Mouse (Mus musculus) gastrocnemius, postnatal 4 days (tissue): ENCODE data around the gene Nyap2. TPM values are rescaled to one million over a fixed set of nuclear protein-coding genes. Genes with fewer than 3 reads are reported as not detected.
"Not testable (repeated sequence)": the region's sequence is repeated elsewhere in the genome, so short reads cannot be mapped to it uniquely, and the experiment has no call there.

Experiments
- DNase-seq, 2 experiments: peaks; one replicate each; pipeline ENCODE4 v3.0.0; 2021 to 2022; ENCODE audit warnings: low spot score in 2 of 2, mixed read lengths in 2 of 2
- total RNA-seq, 2 experiments: library from RNA; stranded (reverse); gene quantifications; 2 replicates each; pipeline ENCODE4 v1.2.3; 2021

Nyap2 gene
- total RNA-seq, 2 experiments from 2014 or later, result not detected

DNA sequence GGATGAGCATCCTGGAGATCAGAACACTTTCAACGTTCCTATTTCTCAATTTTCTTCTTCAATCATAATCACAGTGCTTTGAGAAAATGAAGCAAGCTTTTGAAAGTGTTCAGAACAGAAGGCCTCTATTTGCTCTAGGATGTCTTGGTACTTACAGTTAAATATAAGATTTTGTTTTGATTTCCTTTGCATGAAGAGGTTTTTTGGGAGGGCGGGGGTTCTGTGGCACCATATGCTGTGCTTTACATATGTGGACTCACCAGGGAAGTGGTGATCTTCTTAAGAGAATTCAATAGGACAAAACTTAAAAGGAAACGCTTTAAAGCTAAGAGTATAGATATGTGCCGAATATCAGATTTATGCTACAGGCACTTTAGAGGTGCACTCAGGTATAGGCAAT lies 103.0 kb downstream of the Nyap2 start:
- no peak for DNase-seq

DNA sequence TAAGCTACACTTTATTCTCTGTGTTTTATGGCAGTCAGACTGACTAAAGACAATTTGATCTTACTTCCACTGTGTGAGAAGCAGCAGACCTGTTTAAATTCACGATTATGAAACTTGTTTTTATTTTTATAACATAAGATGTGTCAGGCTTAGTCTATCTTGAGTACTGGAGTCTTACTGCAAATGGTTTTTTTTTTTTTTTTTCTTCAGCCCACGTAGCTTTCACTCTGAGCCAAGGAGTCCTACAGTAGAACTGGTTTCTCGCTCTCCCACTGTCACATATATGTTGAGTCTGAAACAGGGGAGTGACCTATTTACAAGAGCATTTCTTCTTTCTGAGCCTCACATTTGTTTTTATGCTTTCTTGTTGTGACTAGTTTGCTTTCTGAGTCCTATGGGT lies 103.9 kb downstream of the Nyap2 start:
- no peak for DNase-seq

DNA sequence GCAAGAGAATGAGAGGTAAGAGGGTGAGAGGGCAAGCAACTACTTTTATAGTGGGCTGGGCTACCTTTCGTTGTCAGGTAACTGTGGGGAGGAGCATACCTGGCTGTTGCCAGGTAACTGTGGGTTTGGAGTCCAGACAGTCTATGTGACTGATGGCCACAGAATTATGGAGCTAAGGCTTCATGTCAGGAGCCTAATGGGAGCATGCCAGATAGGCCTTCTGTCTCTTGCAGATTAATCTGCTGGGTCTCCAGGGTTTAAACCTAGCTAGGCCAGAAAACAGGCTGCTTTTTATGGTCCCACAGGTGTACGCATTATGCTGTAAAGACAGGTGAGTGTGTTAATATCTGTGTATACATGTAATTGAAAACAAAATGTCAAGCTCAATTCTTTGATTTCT lies 132.8 kb downstream of the Nyap2 start:
- DNase-seq, result no peak

DNA sequence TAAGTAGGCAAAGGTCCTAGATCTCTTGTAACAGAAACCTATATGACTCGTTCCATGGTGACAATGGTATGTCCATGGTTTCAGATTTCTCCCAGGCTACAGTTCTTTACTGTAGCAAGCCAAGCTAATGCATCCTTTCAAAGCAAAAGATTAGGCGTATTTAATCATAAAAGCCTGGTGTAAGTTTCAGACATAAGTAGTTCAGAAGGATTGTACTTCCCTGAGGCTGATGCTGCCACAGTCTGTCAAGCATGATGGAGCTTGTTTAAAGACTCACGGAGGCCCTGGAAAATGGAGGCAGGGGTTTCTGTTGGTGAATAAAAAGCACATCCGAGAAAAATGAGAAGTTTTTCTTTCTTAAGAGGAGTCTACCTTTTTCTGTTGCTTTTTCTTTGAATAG lies 134.7 kb downstream of the Nyap2 start:
- no peak for DNase-seq

DNA sequence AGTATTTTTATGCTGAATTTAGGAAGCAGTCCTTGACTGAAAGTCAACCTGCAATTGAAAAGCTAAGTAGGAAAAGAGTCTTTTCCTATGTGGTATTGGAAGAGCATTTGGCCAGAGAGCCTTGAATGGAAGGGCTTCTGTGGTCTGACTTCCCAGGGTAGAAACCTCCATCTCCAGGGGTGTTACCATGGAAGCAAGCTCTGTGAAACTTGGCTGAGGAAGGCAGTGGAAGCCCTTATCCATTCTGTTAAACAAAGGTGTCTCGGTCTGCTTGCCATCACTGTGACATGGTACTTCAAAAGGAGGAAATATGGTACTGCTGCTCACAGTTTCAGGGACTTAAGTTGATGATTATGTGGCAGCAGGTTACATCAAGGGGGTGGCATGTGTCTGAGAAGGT lies 143.0 kb downstream of the Nyap2 start:
- DNase-seq, result no peak

DNA sequence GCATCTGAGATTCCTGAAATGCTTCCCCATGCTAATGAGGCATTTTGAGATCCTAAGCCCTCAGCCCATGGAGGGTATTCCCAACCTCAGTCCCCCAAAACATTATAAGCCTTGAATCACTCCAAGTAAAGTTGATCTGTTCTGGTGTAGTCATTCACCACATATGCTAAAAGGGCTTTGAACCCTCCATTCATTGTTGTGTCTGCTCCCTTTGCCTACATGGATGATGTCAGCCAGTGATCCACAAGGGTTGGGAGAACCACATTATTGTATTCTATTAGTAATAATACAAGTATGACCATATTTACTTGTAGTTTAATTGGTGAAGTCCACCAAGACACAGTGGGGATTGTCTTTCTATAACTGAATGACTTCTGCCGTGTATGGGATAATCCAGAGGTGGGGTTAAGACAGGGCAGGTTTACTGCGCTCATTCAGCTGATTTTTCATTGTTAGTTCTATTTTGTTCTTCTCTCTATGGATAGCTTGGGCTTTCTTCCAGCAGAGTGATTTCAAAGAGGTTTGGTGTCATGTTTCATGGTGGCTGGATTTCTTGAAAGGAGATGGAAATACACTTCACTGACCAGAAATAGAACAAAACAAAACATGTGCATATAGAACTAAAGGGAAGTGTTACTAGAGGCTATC lies 155.1 kb downstream of the Nyap2 start:
- no peak for DNase-seq

DNA sequence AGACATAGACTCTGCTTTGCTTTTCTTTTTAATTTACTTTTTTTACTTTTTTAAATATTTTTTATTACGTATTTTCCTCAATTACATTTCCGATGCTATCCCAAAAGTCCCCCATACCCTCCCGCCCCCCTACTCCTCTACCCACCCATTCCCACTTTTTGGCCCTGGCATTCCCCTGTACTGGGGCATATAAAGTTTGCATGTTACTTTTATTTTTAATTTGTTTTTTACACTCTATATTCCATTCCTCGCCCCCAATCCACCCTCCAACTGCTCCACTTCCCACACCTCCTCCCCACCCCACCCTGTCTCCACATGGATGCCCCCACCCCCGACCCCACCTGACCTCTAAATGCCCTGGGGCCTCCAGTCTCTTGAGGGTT lies 155.6 kb downstream of the Nyap2 start:
- DNase-seq, result not testable (repeated sequence)

DNA sequence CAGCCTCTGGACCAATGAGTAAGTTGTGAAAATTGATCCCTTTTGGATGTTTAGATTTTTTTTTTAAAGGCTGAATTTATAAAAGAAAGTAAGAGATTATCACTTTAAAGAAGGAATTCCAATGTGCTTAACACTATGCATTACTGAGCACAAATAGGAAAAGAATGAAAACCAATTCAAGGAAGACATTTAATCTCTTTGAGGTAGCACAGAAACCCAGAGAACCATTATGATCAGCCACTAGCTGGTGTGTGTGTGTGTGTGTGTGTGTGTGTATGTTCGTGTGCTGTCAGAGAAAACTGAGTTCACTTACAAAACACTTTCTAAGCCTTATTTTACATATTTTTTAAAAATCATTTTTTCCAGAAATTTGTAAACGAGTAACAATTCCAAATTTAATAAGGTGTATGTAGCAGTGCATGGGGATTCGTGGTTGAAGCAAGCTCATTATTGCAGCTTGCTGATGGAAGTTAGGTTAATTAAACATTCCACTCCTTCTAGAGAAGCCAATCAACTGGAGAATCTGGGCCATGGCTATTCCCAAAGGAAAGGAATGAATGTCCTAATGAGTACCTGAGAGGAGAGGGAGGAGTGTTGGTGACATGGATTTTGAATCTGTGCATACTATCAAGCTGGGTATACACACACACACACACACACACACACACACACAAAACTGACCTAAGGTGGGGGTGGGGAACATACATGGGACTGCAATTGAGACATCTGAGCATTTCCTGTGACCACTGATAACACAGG lies 171.9 kb downstream of the Nyap2 start:
- DNase-seq, result no peak

DNA sequence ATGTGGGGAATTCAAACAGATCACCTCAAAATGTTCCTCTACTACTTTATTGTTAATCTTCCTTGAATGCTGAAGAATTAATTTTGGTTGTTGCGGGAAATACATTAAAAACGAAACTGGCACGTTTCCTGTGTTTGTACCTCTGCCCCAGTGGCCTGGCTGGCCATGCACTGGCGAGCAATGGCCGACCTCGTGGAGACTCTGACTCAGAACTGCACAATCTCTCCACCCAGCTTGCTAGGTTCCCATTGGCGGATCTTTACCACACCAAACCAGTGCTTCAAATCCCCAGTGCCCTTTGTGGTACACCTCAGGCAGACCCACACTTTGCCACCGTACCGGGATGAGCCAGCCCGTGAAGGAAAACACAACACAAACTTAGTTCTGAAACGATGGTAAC lies 173.3 kb downstream of the Nyap2 start:
- no peak for DNase-seq

DNA sequence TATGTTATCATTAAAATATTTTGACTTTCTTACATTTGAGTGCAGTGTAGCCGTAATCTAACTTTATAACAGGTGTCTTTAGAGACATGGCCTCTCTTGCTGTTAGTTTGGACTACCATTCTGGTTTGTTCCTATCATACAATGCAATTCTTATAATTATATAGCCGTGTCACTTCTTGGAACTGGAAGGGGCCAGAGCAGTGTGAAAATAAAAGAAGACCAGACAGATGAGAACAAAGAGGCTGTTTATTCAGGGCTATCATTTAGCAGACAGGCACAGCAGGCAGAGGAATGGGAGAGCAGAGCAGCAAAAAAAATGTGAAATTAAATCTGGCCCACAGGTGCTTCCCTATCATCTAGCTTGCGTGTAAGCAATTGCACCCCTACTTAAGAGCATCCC lies 189.7 kb downstream of the Nyap2 start:
- no peak for DNase-seq

DNA sequence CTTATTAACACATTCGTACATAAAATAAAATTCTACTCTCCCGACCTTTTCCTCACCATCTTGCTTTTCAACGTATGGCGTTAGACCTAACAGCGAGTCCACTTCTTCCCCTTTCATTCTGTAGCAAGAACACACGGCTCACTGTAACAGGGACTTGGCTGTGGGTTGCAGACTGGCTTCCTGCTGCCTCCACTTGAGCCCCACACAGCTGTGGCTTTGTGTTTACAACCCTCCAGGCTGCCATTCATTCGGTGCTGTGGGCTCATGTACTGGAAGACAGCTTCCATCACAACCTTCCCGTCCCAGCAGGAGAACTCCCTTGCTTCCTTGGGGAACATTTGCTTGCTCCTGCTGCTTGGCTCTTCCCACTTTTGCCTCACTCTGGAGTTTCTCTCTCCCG lies 204.2 kb downstream of the Nyap2 start:
- no peak for DNase-seq

DNA sequence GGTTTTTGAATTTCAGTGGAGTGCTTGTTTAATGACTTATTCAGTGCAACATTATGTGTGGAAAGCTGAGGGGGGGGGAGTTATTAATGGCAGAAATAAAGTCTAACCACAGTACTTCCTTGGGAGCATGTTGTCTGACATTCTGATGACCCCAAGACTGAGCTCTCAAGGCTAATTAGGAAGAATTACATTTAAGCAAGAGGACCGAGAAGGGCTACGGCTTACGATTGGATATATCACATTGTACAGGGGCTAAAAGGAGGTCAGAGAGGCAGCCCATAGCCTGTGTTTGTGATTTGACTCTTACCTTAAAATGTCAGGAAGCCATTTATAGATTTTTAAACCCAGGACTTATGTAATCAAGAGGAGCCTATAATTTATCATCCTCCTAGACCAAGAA lies 208.9 kb downstream of the Nyap2 start:
- no peak for DNase-seq

DNA sequence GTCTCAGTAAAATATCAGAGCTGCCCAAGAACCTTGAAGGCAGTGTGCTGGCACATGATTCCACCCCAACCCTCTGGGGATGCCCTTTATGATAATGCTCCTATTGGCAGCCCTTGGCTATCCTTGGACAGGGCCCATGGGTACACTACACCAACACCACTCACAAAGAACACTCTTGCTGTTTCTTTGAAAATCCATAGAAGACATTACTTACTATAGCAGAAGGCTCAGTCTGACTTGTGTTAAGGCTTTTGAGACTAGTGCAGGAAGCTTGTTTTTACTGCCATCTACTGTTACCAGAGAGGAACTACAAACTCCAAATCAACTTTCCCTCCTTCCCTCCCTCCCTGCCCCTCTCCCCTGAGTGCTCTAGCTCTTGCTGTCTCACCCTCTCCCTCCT lies 210.3 kb downstream of the Nyap2 start:
- no peak for DNase-seq

DNA sequence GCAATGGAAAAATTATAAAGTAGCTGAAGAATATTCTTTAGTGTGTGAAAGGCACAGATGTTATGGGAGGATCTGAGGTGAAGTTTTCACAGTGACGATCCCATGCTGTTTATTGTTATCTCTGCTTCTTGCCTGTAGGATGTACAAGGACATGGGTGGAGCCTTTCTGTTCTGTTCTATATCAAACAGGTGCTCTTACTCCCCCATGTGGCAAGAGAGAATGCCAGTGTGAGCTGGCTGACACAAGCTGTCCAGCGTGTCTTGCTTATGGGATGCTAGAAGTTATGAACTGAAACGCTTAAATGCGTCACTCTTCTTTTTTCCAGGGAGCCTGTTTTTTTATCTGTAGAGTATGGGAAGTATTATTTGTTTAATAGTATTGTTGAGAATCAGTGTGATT lies 224.0 kb downstream of the Nyap2 start:
- no peak for DNase-seq

DNA sequence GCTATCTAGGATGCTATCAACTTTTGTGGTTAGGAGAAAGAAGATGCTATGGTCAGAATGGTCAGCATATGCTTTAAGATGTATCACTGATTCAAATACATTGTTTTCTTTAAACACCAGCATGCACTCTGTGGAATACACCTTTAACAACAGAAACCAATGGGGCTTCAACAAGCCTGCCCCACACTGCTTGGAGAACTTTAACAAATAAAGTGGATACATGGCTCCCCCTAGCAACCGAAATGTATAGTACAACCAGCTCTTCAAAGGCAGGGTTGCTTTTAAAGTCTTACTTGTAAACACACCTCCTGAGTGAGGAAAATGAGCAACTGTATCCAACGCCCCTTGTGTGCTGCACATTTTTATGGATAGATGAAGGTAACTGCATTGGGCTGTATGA lies 224.9 kb downstream of the Nyap2 start:
- DNase-seq, result no peak

DNA sequence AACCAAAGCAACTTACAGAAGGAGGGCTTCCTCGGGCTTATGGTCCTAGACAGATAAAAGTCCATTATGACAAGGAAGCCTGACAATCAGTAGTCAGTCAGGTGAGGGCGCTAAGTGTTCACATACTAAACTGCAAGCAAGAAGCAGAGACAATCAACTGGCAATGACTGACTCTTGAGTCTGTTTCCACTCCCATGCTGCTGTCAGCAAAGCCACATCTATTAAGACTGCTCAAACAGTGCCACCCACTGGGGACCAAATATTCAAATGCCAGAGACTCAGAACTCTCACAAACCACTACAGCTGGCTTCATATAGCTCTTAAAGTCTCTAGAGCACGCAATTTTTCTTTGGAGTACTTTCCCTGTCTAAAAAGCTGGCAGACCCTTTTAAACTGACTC lies 226.6 kb downstream of the Nyap2 start:
- no peak for DNase-seq

DNA sequence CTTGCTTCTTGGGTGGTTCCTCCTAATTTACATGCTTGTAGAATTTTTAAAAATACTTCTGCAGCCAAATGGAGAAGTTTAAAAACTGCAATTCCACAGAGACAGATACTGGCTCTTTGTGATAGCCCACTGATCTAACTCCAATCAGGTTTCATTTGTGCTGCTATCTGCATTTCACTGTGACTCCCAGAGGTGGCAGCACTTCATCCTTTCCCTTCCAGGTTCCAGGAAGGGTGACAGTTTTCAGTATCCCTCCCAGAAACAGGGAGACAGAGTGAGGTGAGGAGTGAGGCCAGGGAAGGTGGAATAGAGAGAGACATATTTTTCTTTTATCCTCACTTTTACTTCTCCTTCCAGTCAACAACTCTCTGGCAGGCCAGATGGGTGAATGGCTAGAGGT lies 230.7 kb downstream of the Nyap2 start:
- no peak for DNase-seq

DNA sequence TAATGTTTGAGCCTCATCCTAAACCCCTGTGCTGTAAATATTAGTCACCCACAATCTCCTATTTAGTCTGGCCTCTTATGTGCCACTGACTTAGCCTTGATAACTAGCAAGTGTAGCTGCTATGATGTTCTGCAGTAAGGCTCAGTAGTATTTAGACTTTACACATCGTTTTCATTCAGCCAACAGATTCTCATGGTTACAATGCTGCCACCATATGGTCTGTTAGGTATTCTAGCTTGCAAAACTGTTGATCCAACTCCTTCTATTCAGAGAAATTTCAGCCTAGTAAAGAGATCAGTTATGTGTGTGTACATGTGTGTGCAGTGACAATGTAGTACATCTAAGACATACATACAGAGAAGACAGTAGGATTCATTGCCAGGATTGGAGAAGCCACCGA lies 231.2 kb downstream of the Nyap2 start:
- no peak for DNase-seq

DNA sequence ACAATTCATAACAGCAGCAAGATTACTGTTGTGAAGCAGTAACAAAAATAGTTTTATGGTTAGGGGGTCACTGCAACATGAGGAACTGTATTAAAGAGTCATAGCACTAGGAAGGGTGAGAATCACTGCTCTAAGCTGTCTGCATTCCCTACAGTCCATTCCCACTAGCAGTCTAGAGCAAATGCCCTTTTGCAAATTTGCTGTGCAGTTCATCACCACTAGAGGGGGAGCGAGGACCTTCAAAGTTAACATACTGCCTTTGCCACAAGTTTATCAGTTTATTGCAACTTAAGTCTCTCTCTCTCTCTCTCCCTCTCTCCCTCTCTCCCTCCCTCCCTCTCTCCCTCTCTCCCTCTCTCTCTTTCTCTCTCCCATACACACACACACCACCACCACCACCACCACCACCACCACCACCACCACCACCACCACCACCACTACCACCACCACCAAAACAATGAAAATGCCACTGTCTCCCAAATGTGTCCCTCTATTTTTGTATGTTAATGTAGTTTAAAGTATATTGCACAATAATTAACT lies 233.4 kb downstream of the Nyap2 start:
- peak; percentile 37 to 64 for DNase-seq

DNA sequence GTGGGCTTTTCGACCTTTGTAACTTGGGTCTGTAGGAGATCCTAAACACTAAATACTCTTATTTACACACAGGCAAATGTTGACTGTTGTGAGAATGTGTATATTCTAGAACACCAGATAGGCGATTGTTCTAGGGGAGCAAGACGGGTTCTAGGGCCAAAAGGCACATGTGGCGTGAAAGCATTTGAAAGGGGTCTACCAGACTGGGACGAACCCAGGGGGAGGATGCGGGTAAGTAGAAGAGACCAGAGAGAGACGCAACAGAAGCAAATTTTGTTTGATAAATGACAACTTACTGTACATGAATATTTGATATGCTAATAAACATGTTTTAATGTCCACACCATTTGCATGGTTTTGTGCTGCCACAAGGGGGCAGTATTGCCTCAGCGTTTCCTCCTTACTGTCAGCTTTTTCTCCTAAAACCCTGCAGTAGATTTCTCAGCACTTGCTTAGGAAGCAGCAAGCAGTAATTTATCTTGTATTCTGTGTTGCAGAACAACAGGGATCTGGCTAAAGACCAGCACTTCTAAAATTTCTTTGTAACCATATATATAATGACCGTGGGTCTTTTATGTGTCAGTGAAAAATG lies 239.7 kb downstream of the Nyap2 start:
- DNase-seq, result peak; percentile 55 to 80

DNA sequence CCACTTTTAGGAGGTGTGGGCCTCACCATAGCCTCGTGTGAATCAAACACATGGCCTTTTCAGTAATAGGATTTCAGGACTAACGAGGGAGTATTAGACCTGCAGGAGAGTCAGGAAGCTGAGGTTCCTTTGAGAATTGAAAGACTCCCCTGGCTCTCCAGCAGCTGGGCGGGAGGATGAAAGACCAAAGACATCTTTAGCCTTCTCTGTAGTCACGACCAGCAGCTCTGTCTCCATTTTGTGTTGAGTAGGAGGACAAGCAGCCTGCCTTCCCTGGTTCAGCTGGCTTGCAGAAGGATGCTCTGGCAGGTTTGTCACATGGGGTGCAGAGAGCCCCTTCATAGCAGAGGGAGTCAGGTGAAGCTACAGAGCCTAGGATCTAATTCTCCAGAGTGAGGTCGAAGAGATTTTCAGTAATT lies 240.3 kb downstream of the Nyap2 start:
- DNase-seq, result no peak

DNA sequence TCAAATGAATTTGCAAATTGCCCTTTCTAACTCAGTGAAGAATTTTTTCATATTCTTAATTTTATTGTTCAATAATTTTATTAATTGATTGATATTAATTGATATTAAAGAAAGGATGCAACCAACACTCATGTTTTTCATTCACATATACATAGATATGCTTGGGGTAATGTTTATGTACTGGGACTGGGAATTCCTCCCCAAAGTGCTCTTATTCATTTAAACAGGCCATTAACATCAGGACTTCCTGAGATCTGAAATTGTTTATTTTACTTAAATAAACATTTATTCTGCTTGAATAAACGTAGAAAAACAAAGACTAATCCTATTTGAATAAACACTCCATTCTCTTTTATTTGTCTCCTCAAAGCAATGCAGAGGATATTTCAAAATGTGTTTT lies 311.0 kb downstream of the Nyap2 start:
- no peak for DNase-seq
